Mouse (Mus musculus): ENCODE measurements around the gene Gm5615. TPM values are rescaled to one million over a fixed set of nuclear protein-coding genes. Genes with fewer than 3 reads are reported as not detected.

The Gm5615 gene
- total RNA-seq (2021): not detected

DNA sequence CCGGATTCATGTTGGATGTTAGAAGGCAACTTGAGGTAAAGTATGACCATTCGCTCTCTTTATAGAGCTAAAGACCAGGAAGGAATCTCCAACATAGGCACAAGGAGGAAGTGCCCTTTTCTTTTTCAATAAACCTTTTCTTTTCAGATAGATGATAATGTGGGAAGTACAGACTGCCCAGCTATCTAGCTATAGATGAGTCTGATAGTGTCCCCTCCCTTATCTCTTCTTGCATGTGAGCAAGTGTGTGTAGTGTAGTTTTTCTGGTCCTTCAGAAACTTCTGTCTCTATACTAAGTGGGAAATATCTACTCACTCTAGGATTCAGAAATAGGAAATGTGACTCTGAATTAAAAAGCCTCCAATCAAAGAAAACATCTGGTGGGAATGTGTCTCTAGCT lies at the start of gene Gm5615:
Gm5615 (minus strand) TSS at position 101 of the 400 bp plus-strand sequence.
- DNase-seq: no peak
- intact Hi-C loops (cut with DNase I): no loop called here

DNA sequence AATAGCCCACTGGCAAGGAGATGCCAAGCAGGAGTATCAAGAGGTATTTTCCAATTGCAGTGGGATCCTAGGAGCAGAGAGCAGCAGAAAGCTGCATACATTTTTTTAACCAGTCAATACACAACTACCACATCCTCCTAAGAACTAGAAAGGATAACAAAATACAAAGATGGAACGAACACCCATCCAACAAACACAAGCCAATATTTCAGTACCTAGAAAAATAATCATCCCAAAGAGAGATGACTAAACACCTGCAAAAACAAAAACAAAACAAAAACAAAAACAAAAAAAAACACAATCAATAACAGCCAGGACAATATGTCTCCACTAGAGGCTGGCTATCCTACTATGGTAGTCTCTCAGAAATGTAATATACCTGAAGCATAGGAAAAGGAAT lies 40.8 kb upstream of the Gm5615 start, which contains the start of gene Gm17689:
Gm17689 (minus strand) TSS at position 101 of the 400 bp plus-strand sequence.
- DNase-seq: no peak
- intact Hi-C loops (cut with DNase I): no loop called here

DNA sequence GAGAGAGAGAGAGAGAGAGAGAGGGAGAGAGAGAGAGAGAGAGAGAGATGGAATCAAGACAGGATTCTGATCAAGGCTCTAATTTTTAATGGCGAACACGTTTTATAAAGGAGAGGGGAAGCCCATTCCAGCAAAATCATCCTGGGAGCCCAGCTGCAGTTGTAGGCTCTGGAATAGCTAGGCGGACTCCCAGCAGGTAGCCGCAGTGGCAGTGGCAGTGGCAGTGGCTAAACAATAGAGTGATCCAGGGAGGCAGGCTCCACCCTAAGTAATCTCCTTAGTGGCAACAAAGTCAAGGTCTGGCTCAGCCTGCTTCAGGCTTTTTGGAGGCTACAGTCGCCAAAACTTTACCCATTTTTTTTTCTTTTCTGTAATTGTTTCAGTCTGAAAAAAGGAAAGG lies 37.6 kb downstream of the Gm5615 start:
- no peak for DNase-seq
- intact Hi-C loops (cut with DNase I): no loop called here

DNA sequence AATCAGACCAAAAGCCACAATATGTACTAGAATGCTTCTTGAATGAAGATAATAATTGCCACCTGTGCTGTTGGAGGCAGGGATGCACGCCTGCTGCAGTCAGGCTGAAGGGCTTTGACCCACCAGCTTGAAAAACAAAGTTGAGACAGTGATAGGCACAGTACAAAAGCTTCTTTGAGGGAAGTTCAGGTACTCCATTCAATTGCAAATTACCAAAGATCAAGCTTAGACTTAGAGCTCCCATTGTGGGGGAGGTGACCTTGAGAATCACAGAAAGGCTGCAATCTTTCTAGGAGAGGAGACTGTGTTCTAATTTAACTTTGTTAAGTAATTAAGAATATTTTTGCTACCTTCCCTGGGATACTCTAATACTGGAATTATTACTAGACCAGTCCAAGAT lies 45.9 kb downstream of the Gm5615 start:
- intact Hi-C loops (cut with DNase I): no loop called here

DNA sequence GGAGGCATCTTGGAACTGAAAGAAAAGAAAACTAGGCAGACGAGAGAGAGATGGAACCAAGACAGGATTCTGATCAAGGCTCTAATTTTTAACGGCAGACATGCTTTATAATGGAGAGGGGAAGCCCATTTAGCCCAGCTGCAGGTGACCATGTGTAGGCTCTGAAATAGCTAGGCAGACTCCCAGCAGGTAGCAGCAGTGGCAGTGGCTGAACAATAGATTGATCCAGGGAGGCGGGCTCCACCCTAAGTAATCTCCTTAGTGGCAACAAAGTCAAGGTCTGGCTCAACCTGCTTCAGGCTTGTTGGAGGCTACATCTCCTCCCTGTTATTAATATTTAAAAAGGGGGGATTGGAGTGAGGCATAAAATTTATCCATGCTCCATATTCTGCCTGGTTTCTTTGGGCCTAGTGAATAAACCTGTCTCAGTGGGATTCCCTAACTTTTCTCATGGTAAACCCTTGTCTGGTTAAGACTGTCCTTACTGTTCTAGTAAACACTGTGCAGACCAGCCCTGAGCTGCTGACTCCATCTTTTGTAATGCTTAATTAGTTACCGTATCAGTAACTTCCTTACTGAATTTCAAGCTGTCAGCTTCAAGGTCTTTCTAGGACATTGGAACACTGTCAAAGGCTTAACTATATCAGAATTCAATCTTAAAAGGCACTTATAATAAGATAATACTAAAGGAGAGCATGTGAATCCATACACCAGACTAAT lies 47.1 kb downstream of the Gm5615 start:
- intact Hi-C loops (cut with DNase I): no loop called here

More for the DNA sequence above, 45.9 kb downstream of the Gm5615 start:
- DNase-seq: no peak

More for the DNA sequence above, 47.1 kb downstream of the Gm5615 start:
- no peak for DNase-seq

Other genes starting within 250 kb of the Gm5615 start
- gene Gm7257, start 110.1 kb downstream of the Gm5615 start, total RNA-seq (2021): not detected
- not detected for gene Gm9513, start 66.3 kb downstream of the Gm5615 start, total RNA-seq (2021)
- gene Gm17689, start 40.7 kb upstream of the Gm5615 start, total RNA-seq (2021): not detected
- not detected for gene A630095E13Rik, start 101.4 kb upstream of the Gm5615 start, total RNA-seq (2021)
- gene Acrv1, start 151.3 kb upstream of the Gm5615 start, total RNA-seq (2021): not detected
- gene Chek1, start 185.1 kb upstream of the Gm5615 start, total RNA-seq (2021): 1 to 10 TPM; 4.2 to 9.1 TPM
- gene Stt3a, start 225.7 kb upstream of the Gm5615 start, total RNA-seq (2021): 100 to 1,000 TPM in 1 of 2 experiments, 10 to 100 TPM in 1; 99.5 to 102 TPM

Measured in heart, postnatal 10 days (tissue).